Mouse (Mus musculus): ENCODE data around the gene Tmem156. TPM values are rescaled to one million over a fixed set of nuclear protein-coding genes. Genes with fewer than 3 reads are reported as not detected.
A peak's percentile ranks its signal among the peaks of the same experiment; 100 is the strongest.
"Not testable (repeated sequence)": the region's sequence is repeated elsewhere in the genome, so short reads cannot be mapped to it uniquely, and the experiment has no call there.

Tmem156 gene
- 10 to 100 TPM in 10 of 26 experiments, 1 to 10 TPM in 11, under 1 TPM in 3, not detected in 2; 0.78 to 15.8 (median 7.0) TPM for total RNA-seq (2018; cell fraction: chromatin; rRNA removed)
- total RNA-seq (2018; cell fraction: cytosol; rRNA removed), result 1 to 10 TPM; 1.7 to 6.5 (median 4.8) TPM
- total RNA-seq (2018; cell fraction: nucleus; rRNA removed), result 10 to 100 TPM in 11 of 26 experiments, 1 to 10 TPM in 15; 1.8 to 18.2 (median 8.0) TPM
- 2.7 to 3.9 TPM (median 3.8 TPM) in 3 replicates for polyA plus RNA-seq (2018)

- peak within 1 kb of the TSS; percentile 45 for H3K4me3 ChIP-seq (ENCODE audit: inconsistent target)
- H3K79me2 ChIP-seq (ENCODE audit: inconsistent target), result peaks cover 45% of the 10 kb centered on the region
- no peaks in the 10 kb centered on the region for H3K36me3 ChIP-seq (ENCODE audit: inconsistent target)
- peak within 1 kb of the TSS; percentile 67 for H3K27ac ChIP-seq
- 9% methylated on average over 5 of the region's 5 CpGs for WGBS (ENCODE audit: missing documents)
Observed at GRCm38 (mm10) chr5:65091921-65092320, at the start of gene Tmem156. Tmem156 (minus strand) TSS chr5:65092132.

- 95% methylated on average over 8 of the region's 8 CpGs for WGBS (ENCODE audit: missing documents)
- Histone ChIP-seq H3K4me3 (ENCODE audit: inconsistent target) (no peak overlapping the region), H3K27ac (no peak overlapping the region), H3K79me2 (ENCODE audit: inconsistent target) (peaks cover 32% of the 10 kb centered on the region; the same call in 1 of the 2 replicates), H3K36me3 (ENCODE audit: inconsistent target) (peaks cover 53% of the 10 kb centered on the region)
Observed at GRCm38 (mm10) chr5:65141242-65141641, 49.3 kb upstream of the Tmem156 start.

GRCm38 (mm10) chr5:65137073-65137472 is 45.1 kb upstream of the Tmem156 start:
- H3K27ac ChIP-seq, result no peak overlapping the region
- no peak overlapping the region for H3K4me3 ChIP-seq (ENCODE audit: inconsistent target)
- peaks cover 74% of the 10 kb centered on the region for H3K79me2 ChIP-seq (ENCODE audit: inconsistent target)
- 93% methylated on average over 6 of the region's 6 CpGs for WGBS (ENCODE audit: missing documents)
- peaks cover 13% of the 10 kb centered on the region; the same call in 1 of the 2 replicates for H3K36me3 ChIP-seq (ENCODE audit: inconsistent target)

GRCm38 (mm10) chr5:65136159-65136558 is 44.2 kb upstream of the Tmem156 start:
- Histone ChIP-seq H3K4me3 (ENCODE audit: inconsistent target) (no peak overlapping the region), H3K27ac (no peak overlapping the region), H3K36me3 (ENCODE audit: inconsistent target) (peaks cover 4% of the 10 kb centered on the region; the same call in 1 of the 2 replicates), H3K79me2 (ENCODE audit: inconsistent target) (peaks cover 83% of the 10 kb centered on the region)
- 73% methylated on average over 7 of the region's 7 CpGs for WGBS (ENCODE audit: missing documents)

- no peak overlapping the region for H3K27ac ChIP-seq
- H3K79me2 ChIP-seq (ENCODE audit: inconsistent target), result peaks cover 100% of the 10 kb centered on the region
- no peak overlapping the region for H3K4me3 ChIP-seq (ENCODE audit: inconsistent target)
- WGBS (ENCODE audit: missing documents), result 87% methylated on average over 20 of the region's 20 CpGs
- H3K36me3 ChIP-seq (ENCODE audit: inconsistent target), result no peaks in the 10 kb centered on the region; the same call in 1 of the 2 replicates
Observed at GRCm38 (mm10) chr5:65131211-65131879, 39.4 kb upstream of the Tmem156 start.

GRCm38 (mm10) chr5:65130528-65131210 is 38.7 kb upstream of the Tmem156 start:
- no peak overlapping the region for H3K4me3 ChIP-seq (ENCODE audit: inconsistent target)
- H3K36me3 ChIP-seq (ENCODE audit: inconsistent target), result no peaks in the 10 kb centered on the region; the same call in 1 of the 2 replicates
- H3K27ac ChIP-seq, result no peak overlapping the region
- H3K79me2 ChIP-seq (ENCODE audit: inconsistent target), result peaks cover 100% of the 10 kb centered on the region
- WGBS (ENCODE audit: missing documents), result 81% methylated on average over 12 of the region's 12 CpGs

GRCm38 (mm10) chr5:65128481-65128880 is 36.5 kb upstream of the Tmem156 start:
- 45% methylated on average over 2 of the region's 2 CpGs for WGBS (ENCODE audit: missing documents)
- Histone ChIP-seq H3K27ac (no peak overlapping the region), H3K79me2 (ENCODE audit: inconsistent target) (peaks cover 100% of the 10 kb centered on the region), H3K36me3 (ENCODE audit: inconsistent target) (no peaks in the 10 kb centered on the region; the same call in 1 of the 2 replicates), H3K4me3 (ENCODE audit: inconsistent target) (no peak overlapping the region)

- WGBS (ENCODE audit: missing documents), result no CpG with 5 or more reads among the region's 1 CpGs
- H3K4me3 ChIP-seq (ENCODE audit: inconsistent target), result no peak overlapping the region
- no peak overlapping the region for H3K27ac ChIP-seq
- peaks cover 100% of the 10 kb centered on the region for H3K79me2 ChIP-seq (ENCODE audit: inconsistent target)
- no peaks in the 10 kb centered on the region for H3K36me3 ChIP-seq (ENCODE audit: inconsistent target)
Observed at GRCm38 (mm10) chr5:65126137-65126536, 34.2 kb upstream of the Tmem156 start.

- 92% methylated on average over 3 of the region's 3 CpGs for WGBS (ENCODE audit: missing documents)
- Histone ChIP-seq H3K36me3 (ENCODE audit: inconsistent target) (no peaks in the 10 kb centered on the region), H3K4me3 (ENCODE audit: inconsistent target) (no peak overlapping the region), H3K27ac (no peak overlapping the region), H3K79me2 (ENCODE audit: inconsistent target) (peaks cover 85% of the 10 kb centered on the region)
Observed at GRCm38 (mm10) chr5:65122616-65123015, 30.7 kb upstream of the Tmem156 start.

GRCm38 (mm10) chr5:65119918-65120317 is 28.0 kb upstream of the Tmem156 start:
- Histone ChIP-seq H3K36me3 (ENCODE audit: inconsistent target) (no peaks in the 10 kb centered on the region), H3K27ac (peak overlapping the region; percentile 79), H3K4me3 (ENCODE audit: inconsistent target) (no peak overlapping the region), H3K79me2 (ENCODE audit: inconsistent target) (peaks cover 77% of the 10 kb centered on the region)
- 0% methylated on average over 3 of the region's 3 CpGs for WGBS (ENCODE audit: missing documents)

GRCm38 (mm10) chr5:65119495-65119894 is 27.6 kb upstream of the Tmem156 start:
- Histone ChIP-seq H3K27ac (peak overlapping the region; percentile 79), H3K36me3 (ENCODE audit: inconsistent target) (no peaks in the 10 kb centered on the region), H3K79me2 (ENCODE audit: inconsistent target) (peaks cover 77% of the 10 kb centered on the region), H3K4me3 (ENCODE audit: inconsistent target) (no peak overlapping the region)
- 44% methylated on average over 1 of the region's 1 CpGs for WGBS (ENCODE audit: missing documents)

- 28% methylated on average over 2 of the region's 2 CpGs for WGBS (ENCODE audit: missing documents)
- Histone ChIP-seq H3K4me3 (ENCODE audit: inconsistent target) (no peak overlapping the region), H3K79me2 (ENCODE audit: inconsistent target) (peaks cover 77% of the 10 kb centered on the region), H3K27ac (peak overlapping the region; percentile 28; the same call in 1 of the 2 replicates), H3K36me3 (ENCODE audit: inconsistent target) (no peaks in the 10 kb centered on the region)
Observed at GRCm38 (mm10) chr5:65116789-65117188, 24.9 kb upstream of the Tmem156 start.

GRCm38 (mm10) chr5:65113323-65113722 is 21.4 kb upstream of the Tmem156 start:
- peaks cover 91% of the 10 kb centered on the region for H3K79me2 ChIP-seq (ENCODE audit: inconsistent target)
- H3K27ac ChIP-seq, result no peak overlapping the region
- 88% methylated on average over 6 of the region's 6 CpGs for WGBS (ENCODE audit: missing documents)
- no peaks in the 10 kb centered on the region for H3K36me3 ChIP-seq (ENCODE audit: inconsistent target)
- no peak overlapping the region for H3K4me3 ChIP-seq (ENCODE audit: inconsistent target)

- H3K27ac ChIP-seq; H3K4me3 ChIP-seq (ENCODE audit: inconsistent target); H3K36me3 ChIP-seq (ENCODE audit: inconsistent target): not testable (repeated sequence)
- 94% methylated on average over 3 of the region's 3 CpGs for WGBS (ENCODE audit: missing documents)
- peaks cover 82% of the 10 kb centered on the region for H3K79me2 ChIP-seq (ENCODE audit: inconsistent target)
Observed at GRCm38 (mm10) chr5:65112225-65112624, 20.3 kb upstream of the Tmem156 start.
